Mouse (Mus musculus) cerebellum, adult 11-12 months (tissue): ENCODE data around the gene Ccdc86.

Source experiments
- DNase-seq: peaks from one replicate; pipeline ENCODE4 v3.0.0; 2022

The Ccdc86 gene

DNA sequence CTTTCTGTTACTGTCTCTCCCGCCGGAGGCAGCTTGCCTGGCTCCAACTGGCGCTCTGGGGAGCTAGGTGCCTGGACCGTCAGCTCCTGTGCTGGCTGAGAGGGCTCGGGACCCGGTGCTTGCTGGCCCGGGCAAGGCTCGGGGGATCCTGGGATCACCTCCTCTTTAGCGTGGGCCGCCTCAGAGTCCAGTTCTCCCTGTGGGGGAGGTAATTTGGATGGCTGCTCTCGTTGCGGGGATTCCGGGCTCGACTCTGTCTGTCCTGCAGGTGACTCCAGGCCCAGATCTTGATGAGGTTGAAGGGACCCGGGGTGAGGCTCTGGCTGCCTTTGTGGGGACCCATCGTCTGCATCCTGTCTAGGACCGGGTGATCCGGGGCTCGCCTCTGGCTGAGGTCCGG lies 650 bp downstream of the Ccdc86 start:
- DNase-seq = peak; percentile 45

- DNase-seq = no peak
Measured at GRCm38 (mm10) chr19:10947219-10947618, 1.8 kb downstream of the Ccdc86 start.

- DNase-seq = no peak
Measured at GRCm38 (mm10) chr19:10946506-10946905, 2.6 kb downstream of the Ccdc86 start.

DNA sequence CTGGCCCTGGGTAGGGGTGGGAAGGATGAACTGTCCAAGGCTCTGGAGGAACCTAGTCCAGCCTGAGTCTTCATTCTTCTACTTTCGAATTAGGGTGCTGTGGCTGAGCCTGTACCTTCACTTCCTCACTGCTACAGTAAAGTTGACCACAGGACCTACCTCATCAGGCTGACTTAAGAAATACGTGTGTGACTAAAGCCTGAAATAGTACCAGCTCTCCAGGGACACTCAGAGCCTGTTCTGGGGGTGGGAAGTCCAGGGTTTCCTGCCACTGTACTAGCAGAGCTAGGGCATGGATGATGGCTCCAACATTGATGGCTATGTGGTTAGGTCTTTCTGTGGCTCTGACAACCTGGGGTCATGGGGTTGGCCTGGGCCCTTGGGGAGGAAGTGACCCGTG lies 5.1 kb downstream of the Ccdc86 start:
- DNase-seq = no peak

- no peak for DNase-seq
Measured at GRCm38 (mm10) chr19:10940801-10941457, 8.1 kb downstream of the Ccdc86 start.

DNA sequence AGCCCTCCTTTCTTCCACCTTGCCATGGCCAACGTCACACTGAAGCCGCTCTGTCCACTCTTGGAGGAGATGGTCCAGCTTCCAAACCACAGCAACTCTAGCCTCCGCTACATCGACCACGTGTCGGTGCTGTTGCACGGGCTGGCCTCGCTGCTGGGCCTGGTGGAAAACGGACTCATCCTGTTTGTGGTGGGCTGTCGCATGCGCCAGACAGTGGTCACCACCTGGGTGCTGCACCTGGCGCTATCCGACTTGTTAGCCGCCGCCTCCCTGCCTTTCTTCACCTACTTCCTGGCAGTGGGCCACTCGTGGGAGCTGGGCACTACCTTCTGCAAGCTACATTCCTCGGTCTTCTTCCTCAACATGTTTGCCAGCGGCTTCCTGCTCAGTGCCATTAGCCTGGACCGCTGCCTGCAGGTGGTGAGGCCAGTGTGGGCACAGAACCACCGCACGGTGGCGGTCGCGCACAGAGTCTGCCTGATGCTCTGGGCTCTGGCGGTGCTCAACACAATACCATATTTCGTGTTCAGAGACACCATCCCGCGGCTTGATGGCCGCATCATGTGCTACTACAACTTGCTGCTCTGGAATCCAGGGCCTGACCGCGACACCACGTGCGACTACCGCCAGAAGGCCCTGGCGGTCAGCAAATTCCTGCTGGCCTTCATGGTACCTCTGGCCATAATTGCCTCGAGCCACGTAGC lies 8.8 kb downstream of the Ccdc86 start:
- peak; percentile 85 for DNase-seq

DNA sequence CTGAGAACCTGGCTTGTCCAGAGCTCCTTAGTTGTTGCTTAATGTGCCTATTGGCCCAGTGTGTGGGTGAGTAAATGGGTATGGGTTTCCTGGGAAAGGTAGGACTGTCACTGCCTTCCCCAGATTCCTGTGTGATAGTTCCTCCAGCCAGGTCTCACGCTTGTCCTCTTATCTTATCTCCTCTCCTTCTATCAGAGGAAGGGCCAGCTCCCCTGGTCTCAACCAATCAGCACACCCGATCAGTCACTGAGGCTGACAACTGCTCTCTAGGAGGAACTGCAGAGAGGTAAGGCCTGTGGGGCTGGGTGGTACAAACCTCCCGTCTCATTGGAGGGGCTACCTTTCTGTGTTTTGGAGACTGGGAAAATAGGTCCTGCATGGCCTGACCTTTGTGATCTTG lies 10.3 kb downstream of the Ccdc86 start:
- no peak for DNase-seq

- DNase-seq = no peak
Measured at GRCm38 (mm10) chr19:10937110-10937563, 11.9 kb downstream of the Ccdc86 start, which contains the start of gene Ptgdr2. Gene Ptgdr2 (plus strand): TSS chr19:10937160.

GRCm38 (mm10) chr19:10936077-10936476 lies 13.0 kb downstream of the Ccdc86 start:
- no peak for DNase-seq

GRCm38 (mm10) chr19:10935029-10935428 lies 14.0 kb downstream of the Ccdc86 start:
- DNase-seq = no peak

- DNase-seq = no peak
Measured at GRCm38 (mm10) chr19:10930641-10931040, 18.4 kb downstream of the Ccdc86 start.

DNA sequence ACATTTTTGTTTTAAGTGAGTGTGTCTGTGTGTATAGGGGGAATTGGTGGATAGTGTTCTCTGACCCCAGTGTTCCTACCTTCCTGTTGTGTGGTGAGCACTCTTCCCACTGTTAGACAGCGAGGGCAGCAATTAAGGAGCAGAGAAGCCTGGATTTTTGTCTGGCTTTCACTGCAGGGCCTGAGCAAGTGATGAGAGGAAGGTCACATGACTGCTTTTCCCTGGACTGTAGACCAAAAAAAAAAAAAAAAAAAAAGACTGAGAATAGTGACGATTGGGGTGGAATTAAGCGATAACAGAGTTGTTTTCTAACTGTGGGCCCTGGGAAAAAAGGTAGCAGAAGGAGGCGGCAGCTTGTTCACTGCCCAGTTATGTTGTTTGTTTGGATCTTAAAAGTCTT lies 22.4 kb downstream of the Ccdc86 start:
- no peak for DNase-seq

DNA sequence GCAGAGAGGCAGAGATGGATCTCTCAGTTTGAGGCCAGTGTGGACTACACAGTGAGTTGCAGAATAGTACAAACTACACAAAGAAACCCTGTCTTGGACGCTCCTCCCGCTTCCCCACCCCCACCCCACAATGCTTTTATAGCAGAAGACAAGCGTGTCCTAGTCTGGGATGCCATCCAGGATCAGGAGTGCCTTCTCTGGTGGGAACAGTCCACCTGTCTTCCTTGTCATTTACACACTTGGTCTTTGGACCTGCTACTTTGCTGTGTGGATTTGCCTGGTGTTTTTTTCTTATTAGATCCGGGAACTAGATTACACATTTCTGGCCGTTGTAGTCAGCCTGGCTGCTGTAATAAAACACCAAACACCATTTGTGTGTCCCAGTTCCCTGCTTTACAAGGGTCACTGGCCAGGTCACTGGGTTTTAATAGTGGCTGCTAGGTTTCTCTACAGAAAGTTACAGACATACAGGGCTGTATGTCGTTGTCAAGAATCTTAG lies 22.9 kb downstream of the Ccdc86 start:
- no peak for DNase-seq

DNA sequence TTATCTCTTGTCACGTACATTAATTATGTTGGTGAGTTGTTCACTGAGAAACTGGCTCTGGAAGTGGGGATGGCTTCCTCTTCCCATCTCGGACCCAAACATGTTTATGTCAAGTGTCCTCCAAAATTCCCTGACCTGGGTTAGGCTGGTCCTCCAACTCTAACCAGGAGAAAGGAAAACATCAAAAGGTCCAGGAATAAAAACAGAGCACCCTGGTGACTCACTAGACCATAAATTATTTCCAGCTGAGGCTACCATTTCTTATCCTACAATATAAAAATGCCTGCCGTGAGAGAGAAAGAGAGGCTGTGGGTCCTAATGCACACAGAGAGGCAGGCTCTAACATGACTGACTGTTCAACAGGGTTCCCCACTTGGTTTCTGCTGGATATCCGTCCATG lies 24.8 kb downstream of the Ccdc86 start:
- no peak for DNase-seq

DNA sequence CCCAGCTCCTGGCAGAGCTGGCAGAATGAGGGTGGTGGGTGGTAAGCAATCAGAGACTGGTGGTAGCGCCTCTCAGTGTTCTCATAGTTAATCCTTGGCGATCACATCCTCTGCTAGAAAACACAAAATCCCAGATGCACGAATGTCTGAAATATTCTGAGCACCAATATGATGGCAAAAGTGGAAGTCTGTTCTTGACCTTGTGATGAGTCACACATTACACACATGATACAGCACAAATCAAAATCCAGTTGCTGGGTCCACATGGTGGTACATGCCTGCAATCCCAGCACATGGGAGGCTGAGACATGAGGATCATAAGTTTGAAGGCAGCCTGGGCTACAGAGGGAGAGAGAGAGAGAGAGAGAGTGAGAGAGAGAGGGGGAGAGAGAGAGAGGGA lies 28.0 kb downstream of the Ccdc86 start:
- DNase-seq = no peak

GRCm38 (mm10) chr19:10920532-10920931 lies 28.5 kb downstream of the Ccdc86 start, which contains the start of gene Zp1:
Gene Zp1 (minus strand): TSS chr19:10920632.
- no peak for DNase-seq

DNA sequence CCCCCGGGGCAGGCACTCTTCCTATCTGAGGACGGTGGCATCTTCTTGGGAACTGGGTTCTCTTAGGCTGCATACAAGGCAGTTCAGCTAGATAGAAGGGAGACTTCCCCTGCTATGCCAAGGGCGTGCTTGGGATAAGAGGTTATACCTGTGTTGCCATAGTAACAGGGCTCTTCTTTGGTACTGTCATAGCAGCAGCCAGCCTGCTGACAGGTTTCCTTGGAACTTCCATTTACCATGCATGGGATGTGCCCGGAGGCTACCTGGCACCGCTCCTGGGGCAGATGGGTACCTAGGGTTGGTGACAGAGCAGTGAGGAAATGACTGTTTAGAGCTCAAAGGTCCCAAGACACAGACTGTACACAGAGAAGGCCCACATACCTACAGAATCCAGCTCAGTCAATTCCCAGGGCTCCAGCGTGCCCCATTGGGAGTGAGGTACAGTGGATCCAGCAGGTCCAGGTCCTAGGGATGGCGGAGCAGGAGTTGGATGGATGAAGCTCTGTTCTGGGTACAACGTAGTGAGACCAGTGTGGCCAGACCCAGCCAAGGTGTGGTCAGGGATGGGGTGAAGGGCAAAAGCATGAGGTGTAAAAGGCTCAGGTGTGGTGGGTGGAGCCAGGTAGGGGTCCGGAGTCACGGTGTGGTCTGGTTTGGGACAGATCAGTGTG lies 30.6 kb downstream of the Ccdc86 start:
- DNase-seq = no peak

DNA sequence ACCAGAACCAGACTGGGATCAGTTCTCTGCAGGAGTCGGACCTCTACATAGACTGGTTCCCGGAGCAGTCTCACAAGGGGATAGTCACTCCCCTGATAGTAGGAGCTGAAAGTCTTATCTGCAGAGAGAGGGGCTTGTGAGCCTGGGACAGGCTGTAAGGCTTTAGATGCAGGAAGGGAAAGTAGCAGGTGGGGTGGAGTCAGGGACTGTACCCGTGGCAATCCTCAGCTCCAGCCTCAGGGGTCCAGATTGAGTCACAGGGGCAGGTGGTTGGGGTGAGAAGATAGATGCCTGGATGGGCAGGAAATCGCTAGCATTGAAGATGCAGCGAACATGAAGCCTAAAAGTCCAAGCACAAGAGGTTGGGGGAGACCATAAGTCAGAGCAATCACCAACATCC lies 32.6 kb downstream of the Ccdc86 start:
- DNase-seq = no peak

- no peak for DNase-seq
Measured at GRCm38 (mm10) chr19:10914870-10915269, 34.2 kb downstream of the Ccdc86 start.

- no peak for DNase-seq
Measured at GRCm38 (mm10) chr19:10914291-10914690, 34.8 kb downstream of the Ccdc86 start.

DNA sequence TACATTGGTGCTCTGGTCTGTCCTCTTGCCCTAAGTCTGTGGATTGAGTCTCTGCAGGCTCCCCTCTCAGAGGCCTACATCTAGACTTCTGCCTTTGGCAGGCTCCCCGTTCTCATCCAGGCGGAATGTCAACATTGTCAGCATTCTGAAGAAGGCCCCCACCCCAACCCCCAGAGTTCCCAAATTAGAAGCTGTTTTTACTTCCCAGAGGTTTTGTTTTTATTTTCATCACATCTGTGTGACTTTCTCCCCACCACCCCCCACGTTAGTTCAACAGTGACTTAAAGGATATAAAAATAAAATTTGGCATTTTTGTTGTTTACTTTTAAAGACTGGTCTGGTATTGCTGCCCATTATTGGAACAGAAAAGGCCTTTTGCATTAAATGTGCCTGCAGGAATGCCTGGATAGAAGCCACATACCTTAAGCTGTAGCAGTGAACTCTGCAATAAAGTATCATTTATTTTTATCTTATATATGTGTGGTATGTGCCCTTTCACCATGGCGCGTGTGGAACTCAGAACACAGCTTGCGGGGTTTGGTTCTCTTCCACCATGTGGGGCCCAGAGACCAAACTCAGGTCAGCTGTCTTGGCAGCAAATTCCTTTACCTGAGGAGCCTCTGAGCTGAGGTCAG lies 39.9 kb downstream of the Ccdc86 start:
- no peak for DNase-seq

DNA sequence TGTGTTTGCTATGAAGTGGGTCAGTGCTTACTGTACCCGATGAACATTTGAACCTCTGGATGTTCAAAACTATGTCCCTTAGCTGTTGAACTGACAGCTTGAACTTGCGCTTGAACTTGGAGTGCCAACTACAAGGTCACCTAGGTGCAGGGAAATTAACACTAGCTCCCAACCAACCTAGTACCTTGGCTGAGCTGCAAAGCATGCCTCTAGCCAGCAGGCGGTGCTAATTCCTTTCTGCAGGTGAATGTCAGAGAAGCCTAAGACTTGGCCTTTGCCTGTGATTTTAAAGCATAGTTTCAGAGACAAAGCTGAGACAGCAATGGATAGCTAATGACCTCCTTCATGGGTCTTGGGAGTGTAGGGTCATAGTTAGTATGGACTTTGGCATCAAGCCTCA lies 41.2 kb downstream of the Ccdc86 start:
- no peak for DNase-seq

- no peak for DNase-seq
Measured at GRCm38 (mm10) chr19:10905728-10906000, 43.4 kb downstream of the Ccdc86 start.
